Mouse (Mus musculus) CH12.LX (cell line): ENCODE data around the gene Gpat3. TPM values are rescaled to one million over a fixed set of nuclear protein-coding genes. Genes with fewer than 3 reads are reported as not detected.

ENCODE experiments used
- DNase-seq: peaks from one replicate; pipeline ENCODE4 v3.0.0-alpha.2; 2013; ENCODE audit errors: extremely low read depth
- H3K27ac ChIP-seq: 2 replicates; pipeline ENCODE4 v1.5.1; 2012; ENCODE audit warnings: low read depth, mild to moderate bottlenecking, control low read depth, moderate library complexity; ENCODE audit not compliant: insufficient read depth
- H3K27me3 ChIP-seq: replicated peaks from 2 replicates; pipeline ENCODE3; 2012; ENCODE audit warnings: inconsistent platforms
- H3K36me3 ChIP-seq, 2 experiments: replicated peaks in 1 of 2; 2 replicates each; pipeline versions ENCODE3 to v1.6.1; 2012; ENCODE audit warnings: inconsistent platforms in 1 of 2, low read length in 1 of 2, mild to moderate bottlenecking in 1 of 2, mixed read lengths in 1 of 2, moderate library complexity in 1 of 2; ENCODE audit not compliant: control insufficient read depth in 1 of 2, insufficient read depth in 1 of 2
- H3K4me1 ChIP-seq, 2 experiments: 2 replicates each; pipeline ENCODE4 v1.6.1; 2012; ENCODE audit warnings: inconsistent platforms in 1 of 2, moderate library complexity in 1 of 2; ENCODE audit not compliant: insufficient read depth in 2 of 2, control insufficient read depth in 1 of 2
- H3K4me2 ChIP-seq: 2 replicates; pipeline ENCODE4 v1.6.1; 2012; ENCODE audit warnings: low read depth, mild to moderate bottlenecking, control low read depth; ENCODE audit not compliant: poor library complexity, insufficient read depth, severe bottlenecking
- H3K4me3 ChIP-seq, 3 experiments: fragments of 150-350 bp in 1 of 3; sonication (generic) in 1 of 3; replicated peaks in 1 of 3; 2 replicates each; pipeline versions ENCODE3 to v1.5.1; 2011 to 2012; ENCODE audit warnings: low read depth in 2 of 3, low read length in 2 of 3, mild to moderate bottlenecking in 2 of 3, moderate library complexity in 2 of 3, control low read depth in 1 of 3, improper control_type of control experiment in 1 of 3, inconsistent platforms in 1 of 3, mixed read lengths in 1 of 3; ENCODE audit not compliant: poor library complexity in 1 of 3
- H3K79me2 ChIP-seq: replicated peaks from 2 replicates; pipeline ENCODE4 v1.6.1; 2012; ENCODE audit warnings: mild to moderate bottlenecking, moderate library complexity; ENCODE audit not compliant: control insufficient read depth, poor library complexity, insufficient read depth, severe bottlenecking; ENCODE audit errors: extremely low read depth
- H3K9ac ChIP-seq: 2 replicates; pipeline ENCODE4 v1.6.1; 2012; ENCODE audit warnings: low read depth, mild to moderate bottlenecking, control low read depth, moderate library complexity; ENCODE audit not compliant: insufficient read depth
- H3K9me3 ChIP-seq: replicated peaks from 2 replicates; pipeline ENCODE3; 2012; ENCODE audit warnings: low read length, inconsistent platforms, mixed read lengths
- BHLHE40 ChIP-seq: IDR thresholded peaks from 2 replicates; pipeline ENCODE4 v1.6.1; 2011; ENCODE audit warnings: mild to moderate bottlenecking, low read depth, low read length, improper control_type of control experiment
- CHD1 ChIP-seq: IDR thresholded peaks from 2 replicates; pipeline ENCODE4 v1.6.1; 2012; ENCODE audit warnings: low read depth, low read length, improper control_type of control experiment, inconsistent platforms
- CHD2 ChIP-seq: IDR thresholded peaks from 2 replicates; pipeline ENCODE4 v1.6.1; 2011; ENCODE audit warnings: low read length, improper control_type of control experiment
- E2F4 ChIP-seq: IDR thresholded peaks from 2 replicates; pipeline ENCODE4 v1.6.1; 2011; ENCODE audit warnings: low read depth, low read length, improper control_type of control experiment; ENCODE audit not compliant: insufficient replicate concordance
- ELF1 ChIP-seq: IDR thresholded peaks from 2 replicates; pipeline ENCODE4 v1.6.1; 2014; ENCODE audit warnings: low read depth, mild to moderate bottlenecking, inconsistent platforms, low read length, improper control_type of control experiment
- ETS1 ChIP-seq: conservative IDR thresholded peaks from 2 replicates; pipeline ENCODE4 v1.6.1; 2012; ENCODE audit warnings: low read depth, mild to moderate bottlenecking, inconsistent platforms, low read length, improper control_type of control experiment, moderate library complexity
- GABPA ChIP-seq: IDR thresholded peaks from 2 replicates; pipeline ENCODE4 v1.6.1; 2012; ENCODE audit warnings: low read depth, low read length, improper control_type of control experiment, inconsistent platforms; ENCODE audit not compliant: insufficient replicate concordance
- HCFC1 ChIP-seq: IDR thresholded peaks from 2 replicates; pipeline ENCODE4 v1.6.1; 2012; ENCODE audit warnings: low read depth, mild to moderate bottlenecking, inconsistent platforms, low read length, improper control_type of control experiment
- IRF4 ChIP-seq: IDR thresholded peaks from 2 replicates; pipeline ENCODE4 v1.6.1; 2014; ENCODE audit warnings: low read depth, mild to moderate bottlenecking, inconsistent platforms, low read length, improper control_type of control experiment
- JUN ChIP-seq: IDR thresholded peaks from 2 replicates; pipeline ENCODE4 v1.6.1; 2011; ENCODE audit warnings: low read depth, mild to moderate bottlenecking, low read length, improper control_type of control experiment, moderate library complexity; ENCODE audit not compliant: insufficient read depth
- KAT2A ChIP-seq: IDR thresholded peaks from 2 replicates; pipeline ENCODE4 v1.6.1; 2012; ENCODE audit warnings: low read length, improper control_type of control experiment, inconsistent platforms; ENCODE audit not compliant: insufficient replicate concordance
- MAZ ChIP-seq: IDR thresholded peaks from 2 replicates; pipeline ENCODE4 v1.6.1; 2012; ENCODE audit warnings: low read depth, mild to moderate bottlenecking, inconsistent platforms, low read length, improper control_type of control experiment, moderate library complexity
- MEF2A ChIP-seq: IDR thresholded peaks from 2 replicates; pipeline ENCODE4 v1.6.1; 2014; ENCODE audit warnings: low read depth, mild to moderate bottlenecking, inconsistent platforms, low read length, improper control_type of control experiment, borderline replicate concordance
- MYC ChIP-seq: IDR thresholded peaks from 2 replicates; pipeline ENCODE4 v1.6.1; 2011; ENCODE audit warnings: low read depth, mild to moderate bottlenecking, improper control_type of control experiment, low read length
- NELFE ChIP-seq: IDR thresholded peaks from 2 replicates; pipeline ENCODE4 v1.6.1; 2011; ENCODE audit warnings: low read depth, low read length, improper control_type of control experiment
- NRF1 ChIP-seq: IDR thresholded peaks from 2 replicates; pipeline ENCODE4 v1.6.1; 2014; ENCODE audit warnings: low read depth, mild to moderate bottlenecking, inconsistent platforms, low read length, improper control_type of control experiment, moderate library complexity
- PAX5 ChIP-seq: IDR thresholded peaks from 2 replicates; pipeline ENCODE4 v1.6.1; 2012; ENCODE audit warnings: low read length, inconsistent platforms, mixed read lengths
- POLR2AphosphoS2 ChIP-seq: IDR thresholded peaks from 2 replicates; pipeline ENCODE4 v1.6.1; 2011; ENCODE audit warnings: low read depth, low read length, improper control_type of control experiment
- RAD21 ChIP-seq: IDR thresholded peaks from 2 replicates; pipeline ENCODE4 v1.6.1; 2011; ENCODE audit warnings: low read depth, mild to moderate bottlenecking, low read length, improper control_type of control experiment, moderate library complexity
- RCOR1 ChIP-seq: conservative IDR thresholded peaks from 2 replicates; pipeline ENCODE4 v1.6.1; 2012; ENCODE audit warnings: low read depth, mild to moderate bottlenecking, inconsistent platforms, low read length, improper control_type of control experiment
- SIN3A ChIP-seq: IDR thresholded peaks from 2 replicates; pipeline ENCODE4 v1.6.1; 2012; ENCODE audit warnings: low read length, improper control_type of control experiment, inconsistent platforms
- TBP ChIP-seq: conservative IDR thresholded peaks from 2 replicates; pipeline ENCODE4 v1.6.1; 2011; ENCODE audit warnings: low read depth, low read length, improper control_type of control experiment
- TCF12 ChIP-seq: IDR thresholded peaks from 2 replicates; pipeline ENCODE4 v1.6.1; 2014; ENCODE audit warnings: low read depth, mild to moderate bottlenecking, inconsistent platforms, low read length, improper control_type of control experiment
- UBTF ChIP-seq: IDR thresholded peaks from 2 replicates; pipeline ENCODE4 v1.6.1; 2012; ENCODE audit warnings: low read depth, mild to moderate bottlenecking, inconsistent platforms, low read length, improper control_type of control experiment, moderate library complexity
- USF1 ChIP-seq: IDR thresholded peaks from 2 replicates; pipeline ENCODE4 v1.6.1; 2014; ENCODE audit warnings: low read depth, mild to moderate bottlenecking, inconsistent platforms, low read length, improper control_type of control experiment
- USF2 ChIP-seq: conservative IDR thresholded peaks from 2 replicates; pipeline ENCODE4 v1.6.1; 2011; ENCODE audit warnings: low read depth, low read length, improper control_type of control experiment
- ZC3H11A ChIP-seq: IDR thresholded peaks from 2 replicates; pipeline ENCODE4 v1.6.1; 2012; ENCODE audit warnings: low read depth, mild to moderate bottlenecking, inconsistent platforms, low read length, improper control_type of control experiment
- ZKSCAN1 ChIP-seq: IDR thresholded peaks from 2 replicates; pipeline ENCODE4 v1.6.1; 2012; ENCODE audit warnings: low read depth, inconsistent platforms, low read length, improper control_type of control experiment, borderline replicate concordance
- ZMIZ1 ChIP-seq: IDR thresholded peaks from 2 replicates; pipeline ENCODE4 v1.6.1; 2012; ENCODE audit warnings: low read depth, mild to moderate bottlenecking, inconsistent platforms, low read length, improper control_type of control experiment
- dilution Hi-C: fragments of 300-500 bp; cut with MboI; formaldehyde crosslinking; loops from 2 replicates; pipeline ENCODE4 v1.14.3; 2020; ENCODE audit warnings: low sequenced_read_pairs; ENCODE audit not compliant: extremely low pct_unique_long_range_greater_than_20kb, extremely low pct_ligation_motif_present
- in situ Hi-C: fragments of 300-500 bp; cut with MboI; formaldehyde crosslinking; loops from 3 replicates; pipeline ENCODE4 v1.14.3; 2019; ENCODE audit warnings: low sequenced_read_pairs, low pct_ligation_motif_present, low pct_unique_long_range_greater_than_20kb, mixed read lengths
- polyA plus RNA-seq: library from polyadenylated mRNA; unstranded; fragments of >175 nt; gene quantifications from 2 replicates; pipeline ENCODE4 v1.2.1, GENCODE M21; 2012; ENCODE audit warnings: low read depth; ENCODE audit not compliant: insufficient read length
- total RNA-seq, 2 experiments: library from RNA; depleted of rRNA; stranded (reverse); fragments of 300-350 nt in 1 of 2; fragments of >200 nt in 1 of 2; gene quantifications; 2 replicates each; pipeline ENCODE4 v1.2.3; 2012 to 2014

The Gpat3 gene
- total and polyA plus RNA-seq, 3 experiments: 0.68 to 1.5 (median 1.2) TPM

GRCm38 (mm10) chr5:100916416-100916815 is 70.9 kb downstream of the Gpat3 start:
- TF ChIP-seq ELF1 (no peak), ZMIZ1 (no peak), ZKSCAN1 (no peak), JUN (no peak), IRF4 (no peak), E2F4 (no peak), BHLHE40 (no peak), PAX5 (no peak), ZC3H11A (no peak), HCFC1 (no peak), UBTF (no peak), RCOR1 (no peak), ETS1 (no peak), TCF12 (no peak), MEF2A (no peak), GABPA (no peak)
- Histone ChIP-seq H3K4me1 (peaks cover 0 to 11% of the 10 kb centered on the region in 2 experiments; a peak in 2 of 4 replicates), H3K36me3 (no peaks in the 10 kb centered on the region), H3K27ac (no peak overlapping the region), H3K4me2 (no peak overlapping the region), H3K4me3 (no peak overlapping the region), H3K9ac (no peak overlapping the region), H3K27me3 (no peaks in the 10 kb centered on the region), H3K9me3 (no peaks in the 10 kb centered on the region), H3K79me2 (no peaks in the 10 kb centered on the region)
- no peak for DNase-seq
- in situ Hi-C loops: loop anchor here (10.0 kb wide), 1 partner anchor 212 kb away; no protein-coding TSS in a partner anchor
- dilution Hi-C loops: no loop called here

GRCm38 (mm10) chr5:100917252-100917774 is 71.8 kb downstream of the Gpat3 start:
- peaks cover 0 to 5% of the 10 kb centered on the region in 2 experiments; a peak in 1 of 4 replicates for H3K4me1 ChIP-seq
- H3K27me3 ChIP-seq: no peaks in the 10 kb centered on the region
- H3K9me3 ChIP-seq: no peaks in the 10 kb centered on the region
- H3K9ac ChIP-seq: no peak overlapping the region
- in situ Hi-C loops: loop anchor here (10.0 kb wide), 1 partner anchor 213 kb away; no protein-coding TSS in a partner anchor
- H3K36me3 ChIP-seq: no peaks in the 10 kb centered on the region
- dilution Hi-C loops: no loop called here
- no peak overlapping the region for H3K4me2 ChIP-seq
- DNase-seq: peak; percentile 61
- H3K27ac ChIP-seq: no peak overlapping the region
- H3K4me3 ChIP-seq: no peak overlapping the region
- H3K79me2 ChIP-seq: no peaks in the 10 kb centered on the region
- no peak; the same call in 1 of the 2 replicates for TF ChIP-seq IRF4
- no peak for TF ChIP-seq BHLHE40
- peak; percentile 65 for TF ChIP-seq ELF1
- no peak for TF ChIP-seq ZC3H11A
- TF ChIP-seq PAX5: no peak
- TF ChIP-seq MYC: peak; percentile 72; the same call in 1 of the 2 replicates
- no peak for TF ChIP-seq POLR2AphosphoS2
- TF ChIP-seq CHD1: no peak
- peak; percentile 81; the same call in 1 of the 2 replicates for TF ChIP-seq NELFE
- no peak for TF ChIP-seq UBTF
- TF ChIP-seq ZKSCAN1: no peak
- no peak for TF ChIP-seq MEF2A
- TF ChIP-seq RCOR1: no peak
- no peak for TF ChIP-seq USF1
- TF ChIP-seq GABPA: no peak
- TF ChIP-seq NRF1: no peak
- no peak for TF ChIP-seq TBP
- no peak for TF ChIP-seq ZMIZ1
- no peak for TF ChIP-seq USF2
- TF ChIP-seq SIN3A: no peak
- no peak for TF ChIP-seq KAT2A
- peak; percentile 15 for TF ChIP-seq RAD21
- peak; percentile 39; the same call in 1 of the 2 replicates for TF ChIP-seq MAZ
- no peak for TF ChIP-seq CHD2
- TF ChIP-seq E2F4: no peak
